Mouse (Mus musculus): ENCODE results near the gene Cox6a2. TPM values are rescaled to one million over a fixed set of nuclear protein-coding genes. Genes with fewer than 3 reads are reported as not detected.

Cox6a2 gene
- total and polyA plus RNA-seq, 2 experiments: 0.18 to 0.28 TPM

DNA sequence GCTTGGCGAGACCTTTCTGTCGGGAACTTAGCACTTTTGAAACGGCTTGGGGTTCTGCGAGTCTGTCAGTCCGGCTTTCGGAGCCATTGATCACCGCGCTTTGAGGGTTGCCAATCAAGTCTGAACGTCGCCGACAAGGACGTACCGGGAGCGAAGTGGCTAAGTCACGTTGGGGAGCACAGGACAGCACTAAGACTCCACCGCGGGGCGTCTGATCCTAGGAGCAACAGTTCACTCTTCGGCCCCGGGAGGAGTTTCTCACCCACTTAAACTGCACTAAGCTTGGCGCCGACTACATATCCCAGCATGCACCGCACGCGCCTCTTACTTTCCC, 31.4 kb upstream of the Cox6a2 start:
- H3K27me3 ChIP-seq (ENCODE audit: control insufficient read depth, insufficient read depth, low read length): no peaks in the 10 kb centered on the region
- no peaks in the 10 kb centered on the region for H3K79me2 ChIP-seq (ENCODE audit: control insufficient read depth, insufficient read depth, low read length)
- H3K9ac ChIP-seq (ENCODE audit: low read depth, low read length): peak overlapping the region; percentile 77
- H3K4me3 ChIP-seq (ENCODE audit: insufficient read depth, low read depth, low read length): peak overlapping the region; percentile 70
- no peaks in the 10 kb centered on the region for H3K36me3 ChIP-seq (ENCODE audit: control insufficient read depth, insufficient read depth, low read length)
- peaks cover 19% of the 10 kb centered on the region for H3K4me1 ChIP-seq (ENCODE audit: control insufficient read depth, insufficient read depth, low read length)
- WGBS: under 1% methylated on average over 25 of the region's 25 CpGs
- H3K27ac ChIP-seq (replicated peaks; ENCODE audit: insufficient read depth, low read depth, low read length): peak overlapping the region; percentile 88
- no peak for DNase-seq (ENCODE audit: extremely low read depth, low read depth, low spot score)
- no peak for TF ChIP-seq POLR2A (IDR thresholded peaks at IDR 0.05; ENCODE audit: extremely low read depth, insufficient read depth, low read length)
- TF ChIP-seq CTCF (IDR thresholded peaks at IDR 0.05; ENCODE audit: low read depth, low read length): no peak

DNA sequence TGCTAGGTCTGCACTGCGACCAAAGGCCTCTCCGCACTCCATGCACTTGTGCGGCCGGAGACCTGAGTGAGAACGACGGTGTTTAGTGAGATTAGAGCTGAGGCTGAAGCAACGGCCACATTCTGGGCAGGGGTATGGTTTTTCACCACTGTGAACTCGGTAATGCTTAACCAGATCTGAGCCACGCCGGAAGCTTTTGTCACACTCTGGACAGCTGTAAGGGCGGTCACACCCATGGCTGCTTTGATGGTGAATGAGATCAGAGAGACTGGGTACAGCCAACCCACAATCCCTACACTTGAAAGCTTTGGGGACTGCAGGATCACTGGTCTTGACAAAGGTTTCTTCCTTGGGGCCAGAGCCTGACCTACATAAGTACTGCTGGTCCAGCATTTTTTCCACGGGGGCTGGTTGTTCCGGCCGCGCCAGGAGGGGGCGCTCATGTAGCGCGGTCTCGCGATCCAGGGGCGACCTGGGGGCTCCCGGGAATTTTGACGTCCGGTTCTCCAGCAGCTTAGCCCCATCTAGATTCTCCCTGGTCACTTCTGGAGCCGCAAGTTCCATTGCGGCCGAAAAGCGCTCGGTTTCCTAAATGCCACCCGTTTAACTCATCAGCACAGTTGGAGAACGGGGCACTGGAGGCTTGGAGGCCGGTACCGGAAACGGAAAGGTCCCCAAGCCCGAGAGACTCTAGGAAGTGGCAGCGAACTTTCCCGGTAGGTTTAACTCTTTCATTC, 30.8 kb upstream of the Cox6a2 start, which contains the start of gene Armc5:
Armc5 (plus strand) TSS at position 487 of the 737 bp plus-strand sequence.
- WGBS: 22% methylated on average over 37 of the region's 37 CpGs
- peak within 1 kb of the TSS; percentile 70 for H3K4me3 ChIP-seq (ENCODE audit: insufficient read depth, low read depth, low read length)
- no peaks in the 10 kb centered on the region for H3K36me3 ChIP-seq (ENCODE audit: control insufficient read depth, insufficient read depth, low read length)
- peaks cover 19% of the 10 kb centered on the region for H3K4me1 ChIP-seq (ENCODE audit: control insufficient read depth, insufficient read depth, low read length)
- TF ChIP-seq CTCF (IDR thresholded peaks at IDR 0.05; ENCODE audit: low read depth, low read length) (peak; percentile 78), POLR2A (IDR thresholded peaks at IDR 0.05; ENCODE audit: extremely low read depth, insufficient read depth, low read length) (no peak)
- no peaks in the 10 kb centered on the region for H3K27me3 ChIP-seq (ENCODE audit: control insufficient read depth, insufficient read depth, low read length)
- H3K9ac ChIP-seq (ENCODE audit: low read depth, low read length): peak within 1 kb of the TSS; percentile 90
- peak within 1 kb of the TSS; percentile 88 for H3K27ac ChIP-seq (replicated peaks; ENCODE audit: insufficient read depth, low read depth, low read length)
- H3K79me2 ChIP-seq (ENCODE audit: control insufficient read depth, insufficient read depth, low read length): no peaks in the 10 kb centered on the region
- DNase-seq (ENCODE audit: extremely low read depth, low read depth, low spot score): peak; percentile 74

- H3K27ac ChIP-seq (replicated peaks; ENCODE audit: insufficient read depth, low read depth, low read length): peak overlapping the region; percentile 88
- H3K27me3 ChIP-seq (ENCODE audit: control insufficient read depth, insufficient read depth, low read length): no peaks in the 10 kb centered on the region
- peaks cover 19% of the 10 kb centered on the region for H3K4me1 ChIP-seq (ENCODE audit: control insufficient read depth, insufficient read depth, low read length)
- no peaks in the 10 kb centered on the region for H3K79me2 ChIP-seq (ENCODE audit: control insufficient read depth, insufficient read depth, low read length)
- H3K9ac ChIP-seq (ENCODE audit: low read depth, low read length): no peak overlapping the region
- H3K4me3 ChIP-seq (ENCODE audit: insufficient read depth, low read depth, low read length): no peak overlapping the region; the same call in 1 of the 2 replicates
- 98% methylated on average over 13 of the region's 13 CpGs for WGBS
- H3K36me3 ChIP-seq (ENCODE audit: control insufficient read depth, insufficient read depth, low read length): no peaks in the 10 kb centered on the region
- TF ChIP-seq POLR2A (IDR thresholded peaks at IDR 0.05; ENCODE audit: extremely low read depth, insufficient read depth, low read length) (no peak), CTCF (IDR thresholded peaks at IDR 0.05; ENCODE audit: low read depth, low read length) (no peak)
- no peak for DNase-seq (ENCODE audit: extremely low read depth, low read depth, low spot score)
Measured at GRCm38 (mm10) chr7:128236426-128236825, 30.2 kb upstream of the Cox6a2 start.

GRCm38 (mm10) chr7:128235481-128235880, 29.3 kb upstream of the Cox6a2 start:
- Histone ChIP-seq H3K79me2 (ENCODE audit: control insufficient read depth, insufficient read depth, low read length) (no peaks in the 10 kb centered on the region), H3K4me3 (ENCODE audit: insufficient read depth, low read depth, low read length) (no peak overlapping the region), H3K27me3 (ENCODE audit: control insufficient read depth, insufficient read depth, low read length) (no peaks in the 10 kb centered on the region), H3K9ac (ENCODE audit: low read depth, low read length) (no peak overlapping the region), H3K36me3 (ENCODE audit: control insufficient read depth, insufficient read depth, low read length) (no peaks in the 10 kb centered on the region), H3K4me1 (ENCODE audit: control insufficient read depth, insufficient read depth, low read length) (peaks cover 19% of the 10 kb centered on the region), H3K27ac (replicated peaks; ENCODE audit: insufficient read depth, low read depth, low read length) (peak overlapping the region; percentile 61)
- TF ChIP-seq CTCF (IDR thresholded peaks at IDR 0.05; ENCODE audit: low read depth, low read length): no peak
- no peak for TF ChIP-seq POLR2A (IDR thresholded peaks at IDR 0.05; ENCODE audit: extremely low read depth, insufficient read depth, low read length)
- WGBS: 7% methylated on average over 1 of the region's 1 CpGs
- DNase-seq (ENCODE audit: extremely low read depth, low read depth, low spot score): peak; percentile 95

DNA sequence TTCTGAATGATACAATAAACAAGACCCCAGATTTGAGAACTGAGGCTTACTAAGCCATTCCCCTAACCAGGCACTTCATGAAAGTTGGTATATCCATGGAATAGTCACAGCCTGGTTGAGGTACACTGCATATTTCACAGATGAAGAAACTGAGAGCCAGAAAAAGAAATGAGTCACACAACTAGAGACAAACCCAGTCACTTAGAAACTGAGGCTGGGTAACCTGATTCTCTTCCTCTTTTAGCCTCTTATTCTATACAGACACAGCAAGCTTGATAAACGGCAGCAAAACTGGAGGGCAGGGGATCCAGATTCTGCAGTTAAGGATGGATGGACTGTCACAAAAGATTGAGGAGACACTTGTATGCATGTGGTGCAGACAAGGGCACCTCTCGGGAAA, 28.6 kb upstream of the Cox6a2 start:
- H3K27me3 ChIP-seq (ENCODE audit: control insufficient read depth, insufficient read depth, low read length): no peaks in the 10 kb centered on the region
- no peak overlapping the region for H3K9ac ChIP-seq (ENCODE audit: low read depth, low read length)
- whole genome bisulfite sequencing: 89% methylated on average over 2 of the region's 2 CpGs

DNA sequence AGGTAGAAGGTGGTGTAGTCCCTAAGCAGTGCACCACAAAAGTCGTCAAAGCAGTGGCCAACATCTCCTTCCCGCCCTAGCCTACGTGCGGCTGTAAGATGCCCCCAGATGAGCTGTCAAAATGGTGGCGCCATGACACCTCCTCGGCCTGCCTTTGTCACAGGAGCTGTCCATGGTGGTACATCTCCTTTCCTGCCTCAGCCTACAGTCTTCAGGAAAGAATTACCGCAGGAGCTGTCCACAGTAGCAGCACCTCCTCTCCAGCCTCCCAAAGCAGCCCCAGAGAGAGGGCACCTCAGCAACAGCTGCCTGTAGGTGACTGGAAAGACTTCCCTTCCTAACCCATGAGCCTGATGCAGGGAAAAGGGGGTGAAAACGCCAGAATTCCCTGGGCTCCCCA, 25.6 kb upstream of the Cox6a2 start:
- no peak for TF ChIP-seq POLR2A (IDR thresholded peaks at IDR 0.05; ENCODE audit: extremely low read depth, insufficient read depth, low read length)
- no peak for TF ChIP-seq CTCF (IDR thresholded peaks at IDR 0.05; ENCODE audit: low read depth, low read length)
- H3K4me3 ChIP-seq (ENCODE audit: insufficient read depth, low read depth, low read length): no peak overlapping the region
- DNase-seq (ENCODE audit: extremely low read depth, low read depth, low spot score): no peak
- no peaks in the 10 kb centered on the region for H3K79me2 ChIP-seq (ENCODE audit: control insufficient read depth, insufficient read depth, low read length)
- WGBS: 47% methylated on average over 8 of the region's 8 CpGs
- no peaks in the 10 kb centered on the region for H3K27me3 ChIP-seq (ENCODE audit: control insufficient read depth, insufficient read depth, low read length)
- no peak overlapping the region for H3K9ac ChIP-seq (ENCODE audit: low read depth, low read length)
- H3K36me3 ChIP-seq (ENCODE audit: control insufficient read depth, insufficient read depth, low read length): no peaks in the 10 kb centered on the region
- no peak overlapping the region for H3K27ac ChIP-seq (replicated peaks; ENCODE audit: insufficient read depth, low read depth, low read length)
- H3K4me1 ChIP-seq (ENCODE audit: control insufficient read depth, insufficient read depth, low read length): peaks cover 14% of the 10 kb centered on the region

More for the DNA sequence above, 28.6 kb upstream of the Cox6a2 start:
- Histone ChIP-seq H3K4me1 (ENCODE audit: control insufficient read depth, insufficient read depth, low read length) (peaks cover 19% of the 10 kb centered on the region), H3K4me3 (ENCODE audit: insufficient read depth, low read depth, low read length) (no peak overlapping the region), H3K36me3 (ENCODE audit: control insufficient read depth, insufficient read depth, low read length) (no peaks in the 10 kb centered on the region), H3K79me2 (ENCODE audit: control insufficient read depth, insufficient read depth, low read length) (no peaks in the 10 kb centered on the region), H3K27ac (replicated peaks; ENCODE audit: insufficient read depth, low read depth, low read length) (peak overlapping the region; percentile 35; the same call in 1 of the 2 replicates)
- TF ChIP-seq CTCF (IDR thresholded peaks at IDR 0.05; ENCODE audit: low read depth, low read length): no peak
- no peak for TF ChIP-seq POLR2A (IDR thresholded peaks at IDR 0.05; ENCODE audit: extremely low read depth, insufficient read depth, low read length)
- no peak for DNase-seq (ENCODE audit: extremely low read depth, low read depth, low spot score)

Data from liver, adult 2 months (tissue).